Mouse (Mus musculus): ENCODE measurements around the gene Ankrd24. TPM values are rescaled to one million over a fixed set of nuclear protein-coding genes. Genes with fewer than 3 reads are reported as not detected.

Ankrd24 gene
- polyA plus RNA-seq, 1 experiment from 2014 or later = 12.1 TPM

DNA sequence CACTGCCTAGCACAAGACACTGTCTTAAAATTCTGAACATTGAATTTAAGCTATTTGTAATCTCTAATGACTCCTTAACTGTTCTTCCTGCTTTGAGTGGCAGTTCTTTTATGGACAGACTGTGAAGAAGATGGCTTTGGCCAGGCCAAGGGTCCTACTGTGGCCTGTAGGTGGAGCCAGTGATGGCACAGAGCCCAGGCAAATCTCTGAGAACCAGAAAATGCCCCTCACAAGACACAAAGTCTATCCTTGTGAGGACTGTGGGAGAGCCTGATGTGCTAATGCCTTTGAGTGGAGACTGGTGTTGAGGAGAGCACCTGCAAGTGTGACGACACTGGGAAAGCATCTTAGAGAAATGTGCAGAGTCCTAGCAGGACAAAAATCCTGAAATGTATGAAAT lies 20.0 kb upstream of the Ankrd24 start:
- 94% methylated on average over 1 of the region's 1 CpGs for WGBS
- Histone ChIP-seq H3K27me3 (no peaks in the 10 kb centered on the region), H3K36me3 (0 out of 2 replicates have a peak, but pooled peaks cover 10% of the 10 kb centered on the region), H3K27ac (no peak overlapping the region), H3K4me3 (no peak overlapping the region), H3K9me3 (peaks cover 8% of the 10 kb centered on the region), H3K9ac (no peak overlapping the region), H3K4me2 (replicated peaks) (no peak overlapping the region), H3K4me1 (peaks cover 24% of the 10 kb centered on the region)
- no peak for ATAC-seq (ENCODE audit: low FRiP score, low read depth)

DNA sequence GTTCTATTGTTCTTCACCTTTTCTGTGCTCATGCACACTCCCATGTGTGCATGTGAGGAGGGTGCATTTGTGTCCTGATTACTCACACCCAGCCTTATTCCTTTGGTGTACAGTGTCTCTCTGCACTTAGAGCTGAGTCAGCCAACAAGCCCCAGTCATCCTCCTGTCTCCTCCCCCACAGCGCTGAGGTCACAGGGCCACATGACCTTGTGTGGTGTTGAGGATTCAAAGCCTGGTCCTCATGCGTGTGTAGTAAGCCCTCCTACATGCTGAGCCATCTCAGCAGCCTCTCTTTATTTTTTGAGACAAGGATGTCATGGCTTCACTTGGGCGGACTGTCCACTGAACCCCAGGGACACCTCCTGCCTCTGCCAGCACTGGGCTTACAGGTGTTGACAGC lies 15.6 kb upstream of the Ankrd24 start:
- H3K4me2 ChIP-seq (replicated peaks) = no peak overlapping the region
- no peak overlapping the region for H3K27ac ChIP-seq
- WGBS = 73% methylated on average over 3 of the region's 3 CpGs
- H3K9me3 ChIP-seq = peaks cover 8% of the 10 kb centered on the region
- no peaks in the 10 kb centered on the region for H3K27me3 ChIP-seq
- no peak overlapping the region for H3K4me3 ChIP-seq
- no peak for ATAC-seq (ENCODE audit: low FRiP score, low read depth)
- H3K36me3 ChIP-seq = 0 out of 2 replicates have a peak, but pooled peaks cover 8% of the 10 kb centered on the region
- peaks cover 19% of the 10 kb centered on the region for H3K4me1 ChIP-seq
- no peak overlapping the region for H3K9ac ChIP-seq

DNA sequence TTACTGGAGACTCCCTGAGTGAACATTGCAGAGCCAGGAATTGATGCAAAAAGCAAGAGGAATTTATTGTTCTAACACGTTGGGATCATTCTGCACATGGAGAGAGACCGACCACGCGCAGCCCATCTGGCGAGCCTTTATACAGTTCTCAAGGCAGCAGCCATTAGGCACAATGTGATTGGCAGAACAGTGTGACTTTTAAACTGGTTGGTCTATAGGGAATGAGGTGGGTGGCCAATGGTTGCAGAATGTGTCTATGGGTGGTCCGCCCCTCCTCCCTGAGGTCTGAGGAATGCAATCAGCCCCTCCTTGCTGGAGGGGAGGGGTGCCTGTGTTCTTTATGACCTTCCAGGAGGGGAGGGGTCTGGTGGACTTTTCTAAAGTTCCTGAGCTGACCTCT lies 12.9 kb upstream of the Ankrd24 start:
- Histone ChIP-seq H3K4me2 (replicated peaks) (peak overlapping the region; percentile 21), H3K36me3 (peaks cover 8% of the 10 kb centered on the region), H3K27ac (peak overlapping the region; percentile 49), H3K9me3 (peaks cover 8% of the 10 kb centered on the region), H3K4me3 (no peak overlapping the region), H3K4me1 (peaks cover 19% of the 10 kb centered on the region), H3K27me3 (no peaks in the 10 kb centered on the region), H3K9ac (no peak overlapping the region)
- peak; percentile 80 for ATAC-seq (ENCODE audit: low FRiP score, low read depth)
- WGBS = 28% methylated on average over 6 of the region's 6 CpGs

DNA sequence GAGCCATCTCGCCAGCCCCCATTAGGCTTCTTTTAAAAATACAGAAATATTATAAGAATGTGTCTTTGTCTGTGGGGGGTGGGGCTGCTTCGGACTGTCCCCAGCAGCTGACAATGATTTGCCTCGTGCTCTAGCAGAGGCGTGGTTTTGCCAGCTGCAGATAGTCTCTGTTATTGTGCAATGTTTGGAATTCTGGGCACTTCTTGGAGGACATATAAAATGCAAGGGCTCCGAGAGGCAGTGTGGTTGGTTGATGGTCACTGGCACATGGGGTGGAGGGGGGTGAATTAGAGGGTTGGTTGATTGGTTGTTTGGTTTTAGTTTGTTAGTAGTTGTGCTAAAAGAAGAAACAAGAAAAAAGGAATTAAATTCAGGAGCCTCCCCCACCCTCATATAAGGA lies 8.4 kb upstream of the Ankrd24 start:
- 80% methylated on average over 5 of the region's 5 CpGs for WGBS
- H3K4me1 ChIP-seq = peaks cover 18% of the 10 kb centered on the region

DNA sequence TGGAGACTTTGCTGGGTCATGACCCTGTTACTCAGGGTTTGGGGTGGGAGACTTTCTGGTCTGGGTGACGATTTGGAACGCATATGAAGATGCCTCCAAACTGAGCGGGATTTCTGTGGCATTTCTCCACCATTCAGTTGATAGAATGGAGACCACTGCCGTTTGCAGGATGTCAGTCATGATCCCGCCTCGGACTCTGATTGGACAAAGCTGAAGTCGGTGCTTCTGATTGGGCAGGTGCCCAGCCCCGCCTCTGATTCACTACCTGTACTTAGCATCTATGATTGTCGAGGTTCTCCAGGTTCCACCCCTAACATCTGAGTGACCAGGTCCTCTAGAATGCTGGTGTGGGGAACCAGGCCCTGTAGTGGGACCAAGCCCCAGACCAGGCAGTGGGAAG lies 7.6 kb upstream of the Ankrd24 start:
- ATAC-seq (ENCODE audit: low FRiP score, low read depth) = no peak
- no peaks in the 10 kb centered on the region for H3K27me3 ChIP-seq
- no peak overlapping the region for H3K4me2 ChIP-seq (replicated peaks)
- H3K4me3 ChIP-seq = no peak overlapping the region
- no peak overlapping the region for H3K9ac ChIP-seq
- H3K9me3 ChIP-seq = no peaks in the 10 kb centered on the region
- WGBS = 56% methylated on average over 9 of the region's 9 CpGs
- H3K4me1 ChIP-seq = peaks cover 10% of the 10 kb centered on the region
- H3K36me3 ChIP-seq = peaks cover 60% of the 10 kb centered on the region
- H3K27ac ChIP-seq = no peak overlapping the region

More for the DNA sequence above, 8.4 kb upstream of the Ankrd24 start:
- no peak overlapping the region for H3K27ac ChIP-seq
- H3K9ac ChIP-seq = no peak overlapping the region
- H3K9me3 ChIP-seq = no peaks in the 10 kb centered on the region
- H3K27me3 ChIP-seq = no peaks in the 10 kb centered on the region
- no peak overlapping the region for H3K4me2 ChIP-seq (replicated peaks)
- no peak for ATAC-seq (ENCODE audit: low FRiP score, low read depth)
- no peak overlapping the region for H3K4me3 ChIP-seq
- H3K36me3 ChIP-seq = peaks cover 52% of the 10 kb centered on the region

DNA sequence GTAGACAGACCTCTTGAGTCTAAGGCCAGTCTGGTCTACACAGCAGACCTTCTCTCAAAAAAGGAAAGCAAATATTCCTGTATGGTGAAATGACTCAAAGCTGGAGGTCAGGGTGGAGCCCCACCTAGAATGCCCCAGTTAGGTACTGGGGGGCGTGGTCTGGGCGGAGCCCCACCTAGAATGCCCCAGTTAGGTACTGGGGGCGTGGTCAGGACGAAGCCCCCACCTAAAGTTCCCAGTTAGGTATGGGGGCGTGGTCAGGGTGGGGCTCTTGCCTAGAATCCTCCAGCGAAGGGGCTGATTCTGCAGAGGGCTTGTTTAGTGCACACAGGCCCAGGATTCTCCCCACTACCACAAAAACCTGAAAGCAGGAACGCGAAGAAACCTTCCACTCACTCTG lies 4.9 kb upstream of the Ankrd24 start:
- H3K9me3 ChIP-seq = no peaks in the 10 kb centered on the region
- ATAC-seq (ENCODE audit: low FRiP score, low read depth) = no peak
- H3K4me2 ChIP-seq (replicated peaks) = no peak overlapping the region
- H3K9ac ChIP-seq = no peak overlapping the region
- no peak overlapping the region for H3K27ac ChIP-seq
- H3K36me3 ChIP-seq = peaks cover 62% of the 10 kb centered on the region
- no peak overlapping the region for H3K4me3 ChIP-seq
- H3K4me1 ChIP-seq = peaks cover 17% of the 10 kb centered on the region
- 55% methylated on average over 8 of the region's 8 CpGs for WGBS
- H3K27me3 ChIP-seq = no peaks in the 10 kb centered on the region

DNA sequence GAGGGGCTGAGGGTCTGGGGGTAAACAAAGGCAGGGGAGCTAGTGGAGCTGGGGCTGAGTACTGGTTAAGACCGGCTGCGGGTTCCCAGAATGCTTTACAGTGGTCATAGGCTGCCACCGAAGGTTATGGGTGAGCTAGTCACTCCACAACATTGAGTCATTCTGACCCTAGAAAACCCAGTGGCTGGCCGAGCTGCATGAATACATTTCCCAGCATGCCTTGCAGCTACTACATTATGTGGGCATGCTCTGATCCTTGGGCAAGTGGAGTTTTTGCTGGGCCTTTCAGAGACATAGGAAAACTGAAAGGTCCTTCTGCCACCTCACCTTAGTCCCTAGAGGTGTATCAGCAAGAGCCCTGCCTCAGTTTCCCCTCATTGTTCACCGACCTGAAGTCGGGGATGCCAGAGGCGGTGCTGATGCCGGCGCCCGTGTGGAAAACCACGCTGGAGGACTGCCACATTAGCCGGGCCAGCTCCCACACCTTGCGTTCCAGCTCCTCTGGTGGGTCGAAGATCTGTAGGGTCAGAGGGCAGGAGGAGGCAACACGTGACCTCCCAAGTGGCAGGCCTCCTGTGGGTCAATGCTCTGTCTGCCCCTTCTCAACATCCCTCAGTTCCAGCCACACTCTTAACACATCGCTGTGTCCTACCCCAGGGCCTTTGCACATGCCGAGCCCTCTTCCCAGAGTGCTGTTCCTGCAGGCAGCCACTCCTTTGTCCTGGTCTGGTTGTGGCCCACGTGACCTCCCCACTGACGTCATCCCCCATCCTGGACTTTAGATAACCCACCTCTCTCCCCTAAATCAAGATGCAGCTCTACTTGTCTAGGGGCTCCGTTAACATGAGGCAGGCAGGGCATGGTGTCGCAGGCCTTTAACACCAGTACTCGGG lies 2.0 kb upstream of the Ankrd24 start:
- Histone ChIP-seq H3K9me3 (no peaks in the 10 kb centered on the region), H3K4me1 (peaks cover 19% of the 10 kb centered on the region), H3K4me2 (replicated peaks) (peak overlapping the region; percentile 85), H3K9ac (peak overlapping the region; percentile 81), H3K36me3 (peaks cover 46% of the 10 kb centered on the region), H3K4me3 (peak overlapping the region; percentile 73), H3K27me3 (no peaks in the 10 kb centered on the region), H3K27ac (peak overlapping the region; percentile 92)
- ATAC-seq (ENCODE audit: low FRiP score, low read depth) = no peak
- WGBS = 89% methylated on average over 22 of the region's 22 CpGs

DNA sequence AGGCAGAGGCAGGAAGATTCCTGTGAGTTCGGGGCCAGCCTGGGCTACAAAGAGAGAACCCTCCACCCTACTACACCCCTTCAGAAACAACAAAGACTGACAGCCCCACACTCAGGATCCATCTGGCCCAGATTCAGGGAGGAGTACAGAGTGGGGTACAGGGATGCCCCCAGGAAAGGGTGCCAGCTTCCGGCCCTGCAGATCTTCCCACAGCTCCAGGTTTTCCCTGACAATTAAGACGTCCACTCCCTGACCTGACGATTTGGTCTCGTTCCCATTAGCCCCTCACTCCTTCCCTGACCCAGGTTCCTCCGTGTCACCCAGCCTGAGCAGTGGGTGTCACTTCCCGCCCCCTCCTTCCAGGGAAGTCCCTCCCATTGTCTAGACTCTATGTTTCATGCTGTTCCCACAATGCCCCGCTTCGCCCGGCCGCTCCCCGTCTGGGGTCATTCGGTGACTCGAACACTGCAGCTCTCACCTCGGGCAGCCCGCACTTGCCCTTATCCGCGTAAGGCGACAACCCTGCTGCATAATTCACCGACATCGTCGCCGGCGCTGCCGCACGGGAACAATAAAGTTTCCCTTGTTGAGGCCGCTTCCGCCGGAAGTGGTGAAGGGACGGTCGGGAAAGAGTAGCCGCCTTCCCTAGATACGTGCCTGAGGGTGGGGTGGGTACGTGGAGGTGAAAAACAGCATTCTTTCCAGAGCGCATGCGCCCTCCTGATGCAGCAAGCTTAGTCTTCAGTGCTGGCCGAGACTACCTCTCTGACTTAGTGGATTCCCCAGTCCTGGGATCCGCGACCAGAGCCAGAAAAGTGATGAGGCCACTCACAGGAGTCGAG lies 1.1 kb upstream of the Ankrd24 start, which contains the start of gene Sirt6:
Sirt6 (minus strand) TSS at position 804 of the 842 bp plus-strand sequence.
- H3K27me3 ChIP-seq = no peaks in the 10 kb centered on the region
- WGBS = 4% methylated on average over 40 of the region's 40 CpGs

DNA sequence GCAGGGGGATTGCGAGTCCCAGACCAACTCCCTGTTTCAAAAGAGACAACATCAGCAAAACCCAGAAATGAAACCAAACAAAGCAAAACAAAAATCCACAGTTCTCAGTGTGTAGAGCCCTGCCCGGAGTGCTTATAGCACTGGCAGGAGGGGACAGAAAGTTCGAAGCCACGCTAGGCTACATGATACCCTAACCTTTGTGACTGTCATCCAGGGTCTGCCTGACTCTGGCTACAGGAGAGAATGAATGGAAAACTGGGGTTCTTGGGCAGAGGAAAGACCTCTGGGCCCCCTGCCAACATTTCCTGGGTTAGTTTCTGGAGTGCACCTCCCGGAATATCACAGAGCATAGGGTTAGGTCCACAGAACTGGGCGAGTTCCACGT lies 512 bp upstream of the Ankrd24 start:
- no peaks in the 10 kb centered on the region for H3K9me3 ChIP-seq
- H3K4me2 ChIP-seq (replicated peaks) = peak overlapping the region; percentile 85
- H3K9ac ChIP-seq = peak overlapping the region; percentile 81
- peak; percentile 33; the same call in 1 of the 2 replicates for ATAC-seq (ENCODE audit: low FRiP score, low read depth)
- peaks cover 21% of the 10 kb centered on the region for H3K4me1 ChIP-seq
- H3K4me3 ChIP-seq = peak overlapping the region; percentile 73
- 64% methylated on average over 7 of the region's 7 CpGs for WGBS
- H3K36me3 ChIP-seq = peaks cover 31% of the 10 kb centered on the region
- no peaks in the 10 kb centered on the region for H3K27me3 ChIP-seq
- H3K27ac ChIP-seq = peak overlapping the region; percentile 92

More for the DNA sequence above, 1.1 kb upstream of the Ankrd24 start, which contains the start of gene Sirt6:
- H3K36me3 ChIP-seq = peaks cover 37% of the 10 kb centered on the region
- H3K9ac ChIP-seq = peak within 1 kb of the TSS; percentile 81
- ATAC-seq (ENCODE audit: low FRiP score, low read depth) = peak; percentile 88
- H3K4me2 ChIP-seq (replicated peaks) = peak within 1 kb of the TSS; percentile 85
- H3K27ac ChIP-seq = peak within 1 kb of the TSS; percentile 92
- no peaks in the 10 kb centered on the region for H3K9me3 ChIP-seq
- peak within 1 kb of the TSS; percentile 73 for H3K4me3 ChIP-seq
- peaks cover 19% of the 10 kb centered on the region for H3K4me1 ChIP-seq

DNA sequence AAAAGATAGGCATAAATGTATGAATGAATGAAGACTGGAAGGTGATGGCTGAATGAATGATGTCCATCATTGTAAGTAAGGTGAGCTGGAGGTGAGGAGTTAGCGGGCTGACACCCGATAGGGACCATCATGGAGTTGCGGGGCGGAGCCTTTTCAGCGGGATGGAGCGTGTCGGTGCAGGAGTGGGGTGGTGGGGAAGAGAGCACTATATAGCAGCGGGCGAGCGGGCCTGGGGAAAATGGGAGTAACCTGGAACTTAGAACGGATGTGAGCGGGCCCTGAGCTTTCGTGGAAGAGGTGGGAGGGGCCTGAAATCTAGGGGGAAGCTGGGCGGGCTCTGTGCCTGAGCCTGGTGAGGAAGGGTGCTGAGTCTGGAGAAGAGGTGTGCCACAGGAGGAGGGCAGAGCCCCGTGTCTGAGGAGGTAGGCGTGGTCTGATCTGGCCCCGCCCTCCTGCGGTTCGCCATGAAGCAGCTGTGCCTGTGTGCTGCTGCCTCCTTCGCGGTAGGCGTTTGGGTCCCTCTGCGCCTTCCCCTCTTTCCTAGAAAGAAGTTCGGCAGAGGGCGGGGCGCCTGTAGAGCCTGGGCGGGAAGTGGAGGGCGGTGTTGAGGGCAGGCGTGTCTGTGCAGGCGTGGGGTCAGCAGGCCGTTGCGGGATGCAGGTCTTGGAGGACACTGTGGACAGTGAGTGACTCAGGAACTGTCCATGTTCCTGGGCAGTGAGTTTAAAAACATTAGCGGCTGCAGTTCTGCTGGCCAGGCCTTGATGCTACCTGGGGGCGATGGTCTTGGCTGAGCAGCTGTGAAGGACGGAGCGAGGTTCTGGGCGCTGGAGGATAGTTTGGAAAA lies 5.1 kb downstream of the Ankrd24 start:
- ATAC-seq (ENCODE audit: low FRiP score, low read depth) = peak; percentile 95
- H3K9ac ChIP-seq = peak overlapping the region; percentile 72
- peaks cover 19% of the 10 kb centered on the region for H3K4me1 ChIP-seq
- no peaks in the 10 kb centered on the region for H3K9me3 ChIP-seq
- peak overlapping the region; percentile 77 for H3K4me2 ChIP-seq (replicated peaks)
- no peaks in the 10 kb centered on the region for H3K36me3 ChIP-seq
- H3K27me3 ChIP-seq = no peaks in the 10 kb centered on the region
- H3K4me3 ChIP-seq = peak overlapping the region; percentile 52
- 2% methylated on average over 37 of the region's 37 CpGs for WGBS
- peak overlapping the region; percentile 81 for H3K27ac ChIP-seq

DNA sequence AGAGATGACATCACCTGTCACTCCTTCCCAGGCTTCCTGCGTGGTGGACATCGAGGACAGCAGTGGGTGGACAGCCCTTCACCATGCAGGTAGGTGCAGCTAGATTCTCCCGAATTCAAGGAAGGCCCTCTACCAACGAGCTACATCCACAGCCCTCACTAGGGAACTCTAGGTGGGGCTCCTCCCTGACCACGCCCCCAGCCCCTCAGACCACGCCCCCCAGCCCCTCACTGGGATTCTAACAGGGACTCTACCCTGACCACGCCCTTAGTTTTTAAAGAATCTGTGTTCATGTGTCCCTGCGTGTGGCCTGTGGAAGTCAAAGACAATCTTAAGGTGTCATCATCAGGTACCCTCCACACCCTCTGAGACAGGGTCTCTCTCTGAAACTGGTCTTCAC lies 8.0 kb downstream of the Ankrd24 start:
- Histone ChIP-seq H3K27me3 (no peaks in the 10 kb centered on the region), H3K9ac (no peak overlapping the region), H3K4me1 (peaks cover 18% of the 10 kb centered on the region), H3K36me3 (no peaks in the 10 kb centered on the region), H3K27ac (no peak overlapping the region), H3K4me3 (no peak overlapping the region), H3K4me2 (replicated peaks) (no peak overlapping the region), H3K9me3 (no peaks in the 10 kb centered on the region)
- no peak for ATAC-seq (ENCODE audit: low FRiP score, low read depth)
- 18% methylated on average over 8 of the region's 8 CpGs for WGBS

All from limb, embryonic 13.5 days (tissue).